Mouse (Mus musculus) left cerebral cortex, postnatal 36 days (tissue): Measurements from ENCODE around the gene Ddx11. TPM values are rescaled to one million over a fixed set of nuclear protein-coding genes. Genes with fewer than 3 reads are reported as not detected.

Experiments used
- total RNA-seq, 2 experiments: library from RNA; stranded (reverse); gene quantifications; 2 replicates each; pipeline ENCODE4 v1.2.3; 2021

The Ddx11 gene
- total RNA-seq, 2 experiments from 2014 or later: 1.2 to 1.9 TPM

Other genes starting within 250 kb of the Ddx11 start
- 10 to 100 TPM; 62.1 to 64.0 TPM for gene Ralbp1, start 237.7 kb upstream of the Ddx11 start, total RNA-seq
- gene Twsg1, start 172.3 kb upstream of the Ddx11 start, total RNA-seq: 10 to 100 TPM; 23.4 to 24.5 TPM
- 100 to 1,000 TPM; 217 to 219 TPM for gene Ankrd12, start 46.4 kb upstream of the Ddx11 start, total RNA-seq
- 100 to 1,000 TPM; 224 to 227 TPM for gene Ndufv2, start 22.0 kb upstream of the Ddx11 start, total RNA-seq
- gene Washc1, start 12.0 kb upstream of the Ddx11 start, total RNA-seq: 10 to 100 TPM; 43.3 to 44.5 TPM